Mouse (Mus musculus): ENCODE measurements around the gene Dnajc30.
"Not testable (repeated sequence)": the region's sequence is repeated elsewhere in the genome, so short reads cannot be mapped to it uniquely, and the experiment has no call there.

The Dnajc30 gene

GRCm38 (mm10) chr5:135064382-135064766, 372 bp downstream of the Dnajc30 start:
- no peak for DNase-seq (ENCODE audit: low spot score)

- DNase-seq (ENCODE audit: low spot score) = not testable (repeated sequence)
These were observed 976 bp downstream of the Dnajc30 start, which contains the start of gene Bud23 for GRCm38 (mm10) chr5:135064909-135065446. Gene Bud23 (minus strand): TSS chr5:135064959.

- no peak for DNase-seq (ENCODE audit: low spot score)
These were observed 2.0 kb downstream of the Dnajc30 start for GRCm38 (mm10) chr5:135066008-135066407.

- DNase-seq (ENCODE audit: low spot score) = no peak
These were observed 6.4 kb downstream of the Dnajc30 start for GRCm38 (mm10) chr5:135070448-135070847.

- DNase-seq (ENCODE audit: low spot score) = no peak
These were observed 8.1 kb downstream of the Dnajc30 start for GRCm38 (mm10) chr5:135072061-135072460.

GRCm38 (mm10) chr5:135072720-135073119, 8.7 kb downstream of the Dnajc30 start:
- DNase-seq (ENCODE audit: low spot score) = no peak

GRCm38 (mm10) chr5:135073349-135074150, 9.5 kb downstream of the Dnajc30 start:
- no peak for DNase-seq (ENCODE audit: low spot score)

- no peak for DNase-seq (ENCODE audit: low spot score)
These were observed 11.7 kb downstream of the Dnajc30 start for GRCm38 (mm10) chr5:135075655-135076054.

GRCm38 (mm10) chr5:135076368-135076767, 12.4 kb downstream of the Dnajc30 start:
- DNase-seq (ENCODE audit: low spot score) = no peak

GRCm38 (mm10) chr5:135076931-135077505, 13.0 kb downstream of the Dnajc30 start:
- peak; percentile 15 for DNase-seq (ENCODE audit: low spot score)

GRCm38 (mm10) chr5:135077564-135078481, 13.8 kb downstream of the Dnajc30 start, which contains the start of gene Vps37d:
Gene Vps37d (minus strand): TSS chr5:135078266.
- DNase-seq (ENCODE audit: low spot score) = peak; percentile 95

GRCm38 (mm10) chr5:135078482-135078810, 14.4 kb downstream of the Dnajc30 start:
- no peak for DNase-seq (ENCODE audit: low spot score)

GRCm38 (mm10) chr5:135079578-135079977, 15.6 kb downstream of the Dnajc30 start:
- DNase-seq (ENCODE audit: low spot score) = no peak

GRCm38 (mm10) chr5:135080539-135080938, 16.5 kb downstream of the Dnajc30 start:
- DNase-seq (ENCODE audit: low spot score) = no peak

GRCm38 (mm10) chr5:135086871-135087270, 22.9 kb downstream of the Dnajc30 start:
- no peak for DNase-seq (ENCODE audit: low spot score)

GRCm38 (mm10) chr5:135089653-135090052, 25.7 kb downstream of the Dnajc30 start, which contains the start of gene Mlxipl:
Gene Mlxipl (plus strand): TSS chr5:135089890.
- no peak for DNase-seq (ENCODE audit: low spot score)

GRCm38 (mm10) chr5:135100981-135101380, 37.0 kb downstream of the Dnajc30 start:
- no peak for DNase-seq (ENCODE audit: low spot score)

- no peak for DNase-seq (ENCODE audit: low spot score)
These were observed 40.1 kb downstream of the Dnajc30 start for GRCm38 (mm10) chr5:135103999-135104660.

GRCm38 (mm10) chr5:135106758-135107256, 42.8 kb downstream of the Dnajc30 start:
- peak; percentile 83 for DNase-seq (ENCODE audit: low spot score)

- DNase-seq (ENCODE audit: low spot score) = peak; percentile 60
These were observed 43.8 kb downstream of the Dnajc30 start for GRCm38 (mm10) chr5:135107521-135108501.

All from urinary bladder, postnatal 14 days (tissue).